23 mouse cellular contexts compared by ENCODE assay signal in genomic region chr7:71128928-71129327, GRCm38 (mm10).
"Had no signal": no experiment of that assay in that cellular context is flagged by ENCODE, and none has a peak within 500 bp of the region (broad histone marks: within the 10 kb centered on the region; RNA-seq: fewer than 3 reads in every experiment).

No protein-coding gene starts in this region.

- H3K27ac ChIP-seq: forebrain, embryonic 15.5 days; heart, embryonic 10.5 days; hindbrain, embryonic 10.5 days; hindbrain, embryonic 12.5 days; hindbrain, embryonic 14.5 days; layer of hippocampus, adult 2 months; left cerebral cortex, adult 2 months; limb, embryonic 10.5 days; limb, embryonic 12.5 days had no signal

- H3K9me3 ChIP-seq: forebrain, embryonic 15.5 days; heart, embryonic 10.5 days; heart, embryonic 12.5 days; hindbrain, embryonic 10.5 days; hindbrain, embryonic 12.5 days; limb, embryonic 10.5 days; limb, embryonic 12.5 days had no signal

- H3K27me3 ChIP-seq: forebrain, embryonic 15.5 days; heart, embryonic 12.5 days; hindbrain, embryonic 12.5 days; limb, embryonic 12.5 days had no signal

- H3K4me1 ChIP-seq: forebrain, embryonic 15.5 days; hindbrain, embryonic 10.5 days; hindbrain, embryonic 12.5 days; limb, embryonic 10.5 days; limb, embryonic 12.5 days had no signal

- H3K36me3 ChIP-seq: forebrain, embryonic 15.5 days; heart, embryonic 10.5 days; heart, embryonic 12.5 days; hindbrain, embryonic 10.5 days; hindbrain, embryonic 12.5 days; limb, embryonic 10.5 days; limb, embryonic 12.5 days had no signal

- DNase-seq: forebrain, postnatal 0 days; gastrocnemius, postnatal 10 days; gastrocnemius, postnatal 25 days; heart, adult 18-20 months; heart, postnatal 10 days; heart, postnatal 4 days; kidney, adult 18-20 months; kidney, adult 8-10 months; kidney, postnatal 10 days; kidney, postnatal 25 days; kidney, postnatal 4 days had no signal

- ATAC-seq: forebrain, embryonic 15.5 days; forebrain, postnatal 0 days; hindbrain, embryonic 16.5 days; inflammation-experienced regulatory T-cells, adult 6 months had no signal

- H3K4me2 ChIP-seq: forebrain, embryonic 15.5 days; heart, embryonic 12.5 days; hindbrain, embryonic 12.5 days; hindbrain, embryonic 14.5 days; limb, embryonic 12.5 days had no signal

- H3K4me3 ChIP-seq: forebrain, embryonic 15.5 days; heart, embryonic 10.5 days; heart, embryonic 12.5 days; hindbrain, embryonic 10.5 days; hindbrain, embryonic 12.5 days; layer of hippocampus, adult 2 months; left cerebral cortex, adult 2 months; limb, embryonic 10.5 days; limb, embryonic 12.5 days had no signal

- H3K9ac ChIP-seq: forebrain, embryonic 15.5 days; forebrain, postnatal 0 days; heart, embryonic 12.5 days; hindbrain, embryonic 12.5 days; hindbrain, embryonic 14.5 days; limb, embryonic 12.5 days had no signal
